Comparison of ENCODE assay signal across 13 mouse cellular contexts in genomic region chr3:96931261-96931681, GRCm38 (mm10). TPM values are rescaled to one million over a fixed set of nuclear protein-coding genes. Genes with fewer than 3 reads are reported as not detected.
DNase-seq lines count a peak whose midpoint lies in the region; ATAC-seq lines count a peak whose summit lies in the region.
"Had no signal": no experiment of that assay in that cellular context is flagged by ENCODE, and none has a peak within 500 bp of the region (broad histone marks: within the 10 kb centered on the region; RNA-seq: fewer than 3 reads in every experiment).

No protein-coding gene starts in this region.

- peak; percentile 57; the same call in 1 of the 2 replicates for ATAC-seq in hindbrain, embryonic 14.5 days (ENCODE audit: low FRiP score)

- H3K9ac ChIP-seq in hindbrain, embryonic 14.5 days, result no peak overlapping the region
- H3K9ac ChIP-seq: liver, embryonic 13.5 days had no signal

- H3K27me3 ChIP-seq in hindbrain, embryonic 14.5 days (ENCODE audit: control insufficient read depth, insufficient read depth, low read length), result no peaks in the 10 kb centered on the region

- WGBS in hindbrain, embryonic 14.5 days, result 15% methylated on average over 5 of the region's 5 CpGs

- H3K27ac ChIP-seq in hindbrain, embryonic 14.5 days, result no peak overlapping the region
- H3K27ac ChIP-seq: liver, embryonic 13.5 days had no signal

- peak; percentile 7 for DNase-seq in adrenal gland, adult 2 months
- DNase-seq in adrenal gland, postnatal 4 days (ENCODE audit: low spot score in 2 of 2), result no peak
- DNase-seq in left cerebral cortex, postnatal 4 days, result peak; percentile 10
- DNase-seq in left cerebral cortex, adult 8-10 months (ENCODE audit: low spot score in 2 of 2), result no peak
- no peak for DNase-seq in hindbrain, embryonic 14.5 days (ENCODE audit: low spot score)
- DNase-seq in retina, postnatal 1 day, result peak; percentile 78
- no peak for DNase-seq in ovary, postnatal 36 days (ENCODE audit: low spot score)
- no peak for DNase-seq in urinary bladder, adult 2 months (ENCODE audit: low spot score)
- DNase-seq: cerebellum, adult 11-12 months; liver, embryonic 13.5 days; thymus, postnatal 36 days had no signal

- H3K4me3 ChIP-seq in hindbrain, embryonic 14.5 days (replicated peaks; ENCODE audit: low read length), result no peak overlapping the region
- H3K4me3 ChIP-seq: liver, embryonic 13.5 days had no signal

- H3K4me2 ChIP-seq in hindbrain, embryonic 14.5 days (replicated peaks), result no peak overlapping the region
- H3K4me2 ChIP-seq: liver, embryonic 13.5 days had no signal

- H3K9me3 ChIP-seq in hindbrain, embryonic 14.5 days (ENCODE audit: control insufficient read depth, low read length), result no peaks in the 10 kb centered on the region
- H3K9me3 ChIP-seq: liver, embryonic 13.5 days had no signal

- H3K36me3 ChIP-seq in hindbrain, embryonic 14.5 days (replicated peaks; ENCODE audit: control insufficient read depth, insufficient read depth), result no peaks in the 10 kb centered on the region
- H3K36me3 ChIP-seq: liver, embryonic 13.5 days had no signal

- peaks cover 5% of the 10 kb centered on the region; the same call in 1 of the 2 replicates for H3K4me1 ChIP-seq in hindbrain, embryonic 14.5 days (replicated peaks; ENCODE audit: control insufficient read depth, insufficient read depth, low read length)
- H3K4me1 ChIP-seq: liver, embryonic 13.5 days had no signal

- intact Hi-C loops in left cerebral cortex, postnatal 4 days (cut with DNase I), result loop anchor here (10.0 kb wide), 1 partner anchor 144 kb away; no protein-coding TSS in a partner anchor

RNA-seq across cellular contexts. Expression of gene Gja8, which starts 5.5 kb away (rescaled TPM):
- not detected for total RNA-seq in adrenal gland, adult 2 months (2021)
- polyA plus RNA-seq in adrenal gland, adult 2 months (2012; rRNA removed), result not detected in 2 replicates
- not detected for total RNA-seq in adrenal gland, postnatal 4 days (2021)
- total RNA-seq in left cerebral cortex, postnatal 4 days (2021), result not detected
- total RNA-seq in left cerebral cortex, adult 8-10 months (2022), result not detected
- polyA plus RNA-seq in hindbrain, embryonic 14.5 days (2014; fragmentation: Nextera tagmentation; extraction: Ambion mirVana), result 0.04 TPM in 1 of 2 replicates, not detected in the other
- polyA plus RNA-seq in urinary bladder, adult 2 months (2012; rRNA removed), result not detected in 2 replicates
- total RNA-seq: hematopoietic stem cell, adult 5-6 weeks; megakaryocyte progenitor cell, adult 5-6 weeks had no signal
- polyA plus RNA-seq: liver, embryonic 13.5 days had no signal

RNA-seq across cellular contexts. Expression of gene Gpr89, which starts 26.1 kb away (rescaled TPM):
- 10 to 100 TPM; 27.9 to 34.4 TPM for total RNA-seq in adrenal gland, adult 2 months (2021)
- polyA plus RNA-seq in adrenal gland, adult 2 months (2012; rRNA removed), result 8.6 and 10.7 TPM in 2 replicates
- 10 to 100 TPM; 29.1 to 34.6 TPM for total RNA-seq in adrenal gland, postnatal 4 days (2021)
- total RNA-seq in left cerebral cortex, postnatal 4 days (2021), result 10 to 100 TPM; 36.0 to 42.8 TPM
- 10 to 100 TPM; 39.3 to 43.6 (median 41.7) TPM for total RNA-seq in left cerebral cortex, adult 8-10 months (2022)
- polyA plus RNA-seq in hindbrain, embryonic 14.5 days (2014; fragmentation: Nextera tagmentation; extraction: Ambion mirVana), result 42.1 and 44.5 TPM in 2 replicates
- 10.4 and 11.5 TPM in 2 replicates for polyA plus RNA-seq in urinary bladder, adult 2 months (2012; rRNA removed)

RNA-seq across cellular contexts. Expression of gene Gja5, which starts 26.8 kb away (rescaled TPM):
- 1 to 10 TPM; 1.7 to 2.1 TPM for total RNA-seq in adrenal gland, adult 2 months (2021)
- 1.4 and 1.6 TPM in 2 replicates for polyA plus RNA-seq in adrenal gland, adult 2 months (2012; rRNA removed)
- 1 to 10 TPM; 3.7 to 4.1 TPM for total RNA-seq in adrenal gland, postnatal 4 days (2021)
- total RNA-seq in left cerebral cortex, postnatal 4 days (2021), result 1 to 10 TPM; 1.4 to 1.7 TPM
- 1 to 10 TPM in 1 of 4 experiments, under 1 TPM in 3; 0.56 to 1.2 (median 0.67) TPM for total RNA-seq in left cerebral cortex, adult 8-10 months (2022)
- 1.3 TPM in 2 replicates for polyA plus RNA-seq in hindbrain, embryonic 14.5 days (2014; fragmentation: Nextera tagmentation; extraction: Ambion mirVana)
- polyA plus RNA-seq in urinary bladder, adult 2 months (2012; rRNA removed), result 4.4 and 5.5 TPM in 2 replicates
- total RNA-seq: hematopoietic stem cell, adult 5-6 weeks; megakaryocyte progenitor cell, adult 5-6 weeks had no signal

Comparison
In these comparisons a context has a peak if more than half of its experiments do, and no peak if none do; other contexts are left out.
1. DNase-seq: peak in adrenal gland, adult 2 months (single experiment), left cerebral cortex, postnatal 4 days (single experiment) and retina, postnatal 1 day (single experiment); none in adrenal gland, postnatal 4 days (0 of 2), left cerebral cortex, adult 8-10 months (0 of 2), hindbrain, embryonic 14.5 days (single experiment), ovary, postnatal 36 days (single experiment) and urinary bladder, adult 2 months (single experiment).